Mouse (Mus musculus): ENCODE data around the gene Ap1b1.

GRCm38 (mm10) chr11:4953401-4953800 lies 33.2 kb upstream of the Ap1b1 start:
- no peak for TF ChIP-seq GATA2 (IDR thresholded peaks at IDR 0.05; ENCODE audit: borderline replicate concordance, low read depth, low read length)
- no peak for TF ChIP-seq CTCF (IDR thresholded peaks at IDR 0.05; ENCODE audit: low read depth, low read length)
